Mouse (Mus musculus): ENCODE results near the gene P2ry12. TPM values are rescaled to one million over a fixed set of nuclear protein-coding genes. Genes with fewer than 3 reads are reported as not detected.

The P2ry12 gene
- polyA plus RNA-seq, 1 experiment from 2014 or later = 1.7 TPM

GRCm38 (mm10) chr3:59270811-59271210, 8.1 kb upstream of the P2ry12 start:
- no peaks in the 10 kb centered on the region for H3K27me3 ChIP-seq (replicated peaks)
- H3K36me3 ChIP-seq = peaks cover 9% of the 10 kb centered on the region; the same call in 1 of the 2 replicates
- 85% methylated on average over 6 of the region's 6 CpGs for WGBS
- no peak overlapping the region for H3K4me2 ChIP-seq
- H3K4me3 ChIP-seq = no peak overlapping the region
- no peak overlapping the region for H3K27ac ChIP-seq (replicated peaks)
- no peak overlapping the region for H3K9ac ChIP-seq
- H3K9me3 ChIP-seq = no peaks in the 10 kb centered on the region
- no peaks in the 10 kb centered on the region for H3K4me1 ChIP-seq
- no peak for ATAC-seq (ENCODE audit: extremely low read depth, insufficient number of reproducible peaks, low FRiP score, low TSS enrichment)

GRCm38 (mm10) chr3:59263988-59264387, 1.3 kb upstream of the P2ry12 start:
- no peak overlapping the region for H3K27ac ChIP-seq (replicated peaks)
- H3K27me3 ChIP-seq (replicated peaks) = no peaks in the 10 kb centered on the region
- H3K4me2 ChIP-seq = no peak overlapping the region
- 70% methylated on average over 3 of the region's 3 CpGs for WGBS
- H3K4me3 ChIP-seq = no peak overlapping the region
- no peak overlapping the region for H3K9ac ChIP-seq
- H3K36me3 ChIP-seq = peaks cover 10% of the 10 kb centered on the region
- no peaks in the 10 kb centered on the region for H3K9me3 ChIP-seq
- H3K4me1 ChIP-seq = no peaks in the 10 kb centered on the region; the same call in 1 of the 2 replicates
- no peak for ATAC-seq (ENCODE audit: extremely low read depth, insufficient number of reproducible peaks, low FRiP score, low TSS enrichment)

GRCm38 (mm10) chr3:59263417-59263816, 746 bp upstream of the P2ry12 start:
- Histone ChIP-seq H3K9me3 (no peaks in the 10 kb centered on the region), H3K27ac (replicated peaks) (no peak overlapping the region), H3K36me3 (peaks cover 10% of the 10 kb centered on the region), H3K4me2 (no peak overlapping the region), H3K4me3 (no peak overlapping the region), H3K27me3 (replicated peaks) (no peaks in the 10 kb centered on the region), H3K4me1 (no peaks in the 10 kb centered on the region; the same call in 1 of the 2 replicates), H3K9ac (no peak overlapping the region)
- 89% methylated on average over 2 of the region's 2 CpGs for WGBS
- no peak for ATAC-seq (ENCODE audit: extremely low read depth, insufficient number of reproducible peaks, low FRiP score, low TSS enrichment)

- Histone ChIP-seq H3K4me1 (no peaks in the 10 kb centered on the region; the same call in 1 of the 2 replicates), H3K27me3 (replicated peaks) (no peaks in the 10 kb centered on the region), H3K27ac (replicated peaks) (0 out of 2 replicates have a peak overlapping the region, but pooled peaks have one; percentile 8), H3K4me3 (no peak overlapping the region), H3K36me3 (peaks cover 10% of the 10 kb centered on the region), H3K4me2 (no peak overlapping the region), H3K9me3 (no peaks in the 10 kb centered on the region), H3K9ac (no peak overlapping the region)
- ATAC-seq (ENCODE audit: extremely low read depth, insufficient number of reproducible peaks, low FRiP score, low TSS enrichment) = no peak
- WGBS = 75% methylated on average over 9 of the region's 9 CpGs
Measured at GRCm38 (mm10) chr3:59261709-59262472, 780 bp downstream of the P2ry12 start.

GRCm38 (mm10) chr3:59260745-59261144, 1.9 kb downstream of the P2ry12 start:
- H3K36me3 ChIP-seq = peaks cover 10% of the 10 kb centered on the region
- no peak overlapping the region for H3K27ac ChIP-seq (replicated peaks)
- H3K4me2 ChIP-seq = no peak overlapping the region
- no peak overlapping the region for H3K9ac ChIP-seq
- H3K4me1 ChIP-seq = no peaks in the 10 kb centered on the region; the same call in 1 of the 2 replicates
- H3K9me3 ChIP-seq = no peaks in the 10 kb centered on the region
- 60% methylated on average over 5 of the region's 5 CpGs for WGBS
- no peaks in the 10 kb centered on the region for H3K27me3 ChIP-seq (replicated peaks)
- no peak for ATAC-seq (ENCODE audit: extremely low read depth, insufficient number of reproducible peaks, low FRiP score, low TSS enrichment)
- no peak overlapping the region for H3K4me3 ChIP-seq

- Histone ChIP-seq H3K9me3 (no peaks in the 10 kb centered on the region), H3K4me2 (no peak overlapping the region), H3K4me1 (no peaks in the 10 kb centered on the region; the same call in 1 of the 2 replicates), H3K4me3 (no peak overlapping the region), H3K27me3 (replicated peaks) (no peaks in the 10 kb centered on the region), H3K36me3 (peaks cover 3% of the 10 kb centered on the region; the same call in 1 of the 2 replicates), H3K9ac (no peak overlapping the region), H3K27ac (replicated peaks) (no peak overlapping the region)
- ATAC-seq (ENCODE audit: extremely low read depth, insufficient number of reproducible peaks, low FRiP score, low TSS enrichment) = no peak
- 82% methylated on average over 20 of the region's 20 CpGs for WGBS
Measured at GRCm38 (mm10) chr3:59257740-59258664, 4.7 kb downstream of the P2ry12 start.

GRCm38 (mm10) chr3:59250454-59250853, 12.2 kb downstream of the P2ry12 start:
- 93% methylated on average over 1 of the region's 1 CpGs for WGBS
- Histone ChIP-seq H3K27ac (replicated peaks) (no peak overlapping the region), H3K4me1 (no peaks in the 10 kb centered on the region), H3K9ac (no peak overlapping the region), H3K9me3 (no peaks in the 10 kb centered on the region), H3K4me3 (no peak overlapping the region), H3K27me3 (replicated peaks) (no peaks in the 10 kb centered on the region), H3K4me2 (no peak overlapping the region), H3K36me3 (no peaks in the 10 kb centered on the region)
- ATAC-seq (ENCODE audit: extremely low read depth, insufficient number of reproducible peaks, low FRiP score, low TSS enrichment) = no peak

GRCm38 (mm10) chr3:59248031-59248430, 14.6 kb downstream of the P2ry12 start:
- WGBS = 79% methylated on average over 6 of the region's 6 CpGs
- no peak overlapping the region for H3K27ac ChIP-seq (replicated peaks)
- no peak for ATAC-seq (ENCODE audit: extremely low read depth, insufficient number of reproducible peaks, low FRiP score, low TSS enrichment)

GRCm38 (mm10) chr3:59243384-59243783, 19.3 kb downstream of the P2ry12 start:
- 38% methylated on average over 6 of the region's 6 CpGs for WGBS
- Histone ChIP-seq H3K4me2 (no peak overlapping the region), H3K4me3 (no peak overlapping the region), H3K36me3 (no peaks in the 10 kb centered on the region), H3K4me1 (peaks cover 14% of the 10 kb centered on the region), H3K9me3 (no peaks in the 10 kb centered on the region), H3K27me3 (replicated peaks) (no peaks in the 10 kb centered on the region), H3K27ac (replicated peaks) (0 out of 2 replicates have a peak overlapping the region, but pooled peaks have one; percentile 6), H3K9ac (no peak overlapping the region)
- no peak for ATAC-seq (ENCODE audit: extremely low read depth, insufficient number of reproducible peaks, low FRiP score, low TSS enrichment)

More at GRCm38 (mm10) chr3:59248031-59248430, 14.6 kb downstream of the P2ry12 start:
- H3K9me3 ChIP-seq = no peaks in the 10 kb centered on the region
- peaks cover 11% of the 10 kb centered on the region for H3K4me1 ChIP-seq
- no peak overlapping the region for H3K4me3 ChIP-seq
- H3K36me3 ChIP-seq = no peaks in the 10 kb centered on the region
- H3K9ac ChIP-seq = no peak overlapping the region
- H3K4me2 ChIP-seq = no peak overlapping the region
- H3K27me3 ChIP-seq (replicated peaks) = no peaks in the 10 kb centered on the region

- ATAC-seq (ENCODE audit: extremely low read depth, insufficient number of reproducible peaks, low FRiP score, low TSS enrichment) = no peak
- WGBS = 76% methylated on average over 5 of the region's 5 CpGs
Measured at GRCm38 (mm10) chr3:59234878-59235277, 27.8 kb downstream of the P2ry12 start.

GRCm38 (mm10) chr3:59230912-59231311, 31.8 kb downstream of the P2ry12 start:
- 49% methylated on average over 3 of the region's 3 CpGs for WGBS
- Histone ChIP-seq H3K9me3 (no peaks in the 10 kb centered on the region), H3K36me3 (no peaks in the 10 kb centered on the region), H3K9ac (no peak overlapping the region), H3K4me3 (no peak overlapping the region), H3K27me3 (replicated peaks) (no peaks in the 10 kb centered on the region), H3K4me2 (no peak overlapping the region), H3K27ac (replicated peaks) (no peak overlapping the region), H3K4me1 (peaks cover 22% of the 10 kb centered on the region)
- ATAC-seq (ENCODE audit: extremely low read depth, insufficient number of reproducible peaks, low FRiP score, low TSS enrichment) = no peak

More at GRCm38 (mm10) chr3:59234878-59235277, 27.8 kb downstream of the P2ry12 start:
- H3K27ac ChIP-seq (replicated peaks) = no peak overlapping the region
- no peaks in the 10 kb centered on the region for H3K27me3 ChIP-seq (replicated peaks)
- H3K9ac ChIP-seq = no peak overlapping the region
- H3K4me2 ChIP-seq = no peak overlapping the region
- H3K4me1 ChIP-seq = peaks cover 6% of the 10 kb centered on the region
- no peaks in the 10 kb centered on the region for H3K9me3 ChIP-seq
- no peak overlapping the region for H3K4me3 ChIP-seq
- H3K36me3 ChIP-seq = no peaks in the 10 kb centered on the region

Measured in heart, embryonic 13.5 days (tissue).